Mouse (Mus musculus) midbrain, embryonic 16.5 days (tissue): ENCODE data around the gene Dscaml1. TPM values are rescaled to one million over a fixed set of nuclear protein-coding genes. Genes with fewer than 3 reads are reported as not detected.

ENCODE experiments used
- ATAC-seq: fragments of 200-750 bp; cut with Nextera tagmentation; 2 replicates; pipeline ENCODE4 v1.8.0; 2017; ENCODE audit warnings: moderate TSS enrichment
- H3K27ac ChIP-seq: fragments of 300-500 bp; sonication (generic); 2 replicates; pipeline ENCODE4 v1.5.1; 2014; ENCODE audit warnings: mild to moderate bottlenecking, low read length, mixed read lengths
- H3K27me3 ChIP-seq: fragments of 300-500 bp; sonication (generic); 2 replicates; pipeline ENCODE4 v1.6.1; 2014; ENCODE audit warnings: low read depth, low read length, mixed read lengths; ENCODE audit not compliant: control insufficient read depth, insufficient read depth
- H3K36me3 ChIP-seq: fragments of 300-500 bp; sonication (generic); 2 replicates; pipeline ENCODE4 v1.6.1; 2014; ENCODE audit warnings: mild to moderate bottlenecking, low read length, moderate library complexity, mixed read lengths; ENCODE audit not compliant: control insufficient read depth, insufficient read depth
- H3K4me1 ChIP-seq: fragments of 300-500 bp; sonication (generic); 2 replicates; pipeline ENCODE4 v1.6.1; 2014; ENCODE audit warnings: mild to moderate bottlenecking, low read length, mixed read lengths; ENCODE audit not compliant: control insufficient read depth, insufficient read depth
- H3K4me2 ChIP-seq: fragments of 300-500 bp; sonication (generic); 2 replicates; pipeline ENCODE4 v1.6.1; 2014; ENCODE audit warnings: mild to moderate bottlenecking, low read length, mixed read lengths
- H3K4me3 ChIP-seq: fragments of 300-500 bp; sonication (generic); 2 replicates; pipeline ENCODE4 v1.5.1; 2014; ENCODE audit warnings: low read depth, mild to moderate bottlenecking, low read length, moderate library complexity, mixed read lengths
- H3K9ac ChIP-seq: fragments of 300-500 bp; sonication (generic); 2 replicates; pipeline ENCODE4 v1.6.1; 2014; ENCODE audit warnings: low read depth, low read length, mixed read lengths
- H3K9me3 ChIP-seq: fragments of 300-500 bp; sonication (generic); replicated peaks from 2 replicates; pipeline ENCODE4 v1.6.1; 2014; ENCODE audit warnings: mild to moderate bottlenecking, low read length, mixed read lengths; ENCODE audit not compliant: control insufficient read depth, poor library complexity, severe bottlenecking
- WGBS: fragments of 180-500 bp; shearing (Covaris S2); extraction: QIAGEN DNeasy Blood & Tissue Kit; methylation state at CpG from one replicate; pipeline ENCODE4 v1.1.7; 2014; 5-methylcytosine and 5-hydroxymethylcytosine counted together
- polyA plus RNA-seq: library from polyadenylated mRNA; unstranded; fragments of >200 nt; fragmentation: Nextera tagmentation; extraction: Ambion mirVana; gene quantifications from 2 replicates; pipeline ENCODE4 v1.2.1, GENCODE M21; 2015

Gene Dscaml1
- polyA plus RNA-seq, 1 experiment from 2014 or later: 20.6 TPM

GRCm38 (mm10) chr9:45793697-45794096 lies 367.3 kb downstream of the Dscaml1 start:
- Histone ChIP-seq H3K27me3 (no peaks in the 10 kb centered on the region), H3K4me2 (no peak overlapping the region), H3K9me3 (no peaks in the 10 kb centered on the region), H3K9ac (no peak overlapping the region), H3K4me3 (no peak overlapping the region), H3K27ac (no peak overlapping the region), H3K4me1 (peaks cover 6% of the 10 kb centered on the region; the same call in 1 of the 2 replicates), H3K36me3 (0 out of 2 replicates have a peak, but pooled peaks cover 4% of the 10 kb centered on the region)
- 79% methylated on average over 6 of the region's 6 CpGs for WGBS
- no peak for ATAC-seq

- H3K9me3 ChIP-seq: no peaks in the 10 kb centered on the region
- WGBS: 90% methylated on average over 5 of the region's 5 CpGs
- no peaks in the 10 kb centered on the region for H3K27me3 ChIP-seq
- H3K27ac ChIP-seq: no peak overlapping the region
- H3K36me3 ChIP-seq: 0 out of 2 replicates have a peak, but pooled peaks cover 3% of the 10 kb centered on the region
- no peak overlapping the region for H3K4me2 ChIP-seq
- no peak overlapping the region for H3K9ac ChIP-seq
- no peak for ATAC-seq
- peaks cover 7% of the 10 kb centered on the region; the same call in 1 of the 2 replicates for H3K4me1 ChIP-seq
- H3K4me3 ChIP-seq: no peak overlapping the region
Measured at GRCm38 (mm10) chr9:45795722-45796121, 369.3 kb downstream of the Dscaml1 start.

GRCm38 (mm10) chr9:45797271-45797670 lies 370.8 kb downstream of the Dscaml1 start:
- Histone ChIP-seq H3K9ac (no peak overlapping the region), H3K4me3 (no peak overlapping the region), H3K9me3 (no peaks in the 10 kb centered on the region), H3K27me3 (no peaks in the 10 kb centered on the region), H3K4me2 (no peak overlapping the region), H3K4me1 (peaks cover 7% of the 10 kb centered on the region; the same call in 1 of the 2 replicates), H3K36me3 (0 out of 2 replicates have a peak, but pooled peaks cover 4% of the 10 kb centered on the region), H3K27ac (no peak overlapping the region)
- ATAC-seq: no peak
- 70% methylated on average over 3 of the region's 3 CpGs for WGBS

GRCm38 (mm10) chr9:45798467-45799164 lies 372.2 kb downstream of the Dscaml1 start:
- Histone ChIP-seq H3K4me2 (no peak overlapping the region), H3K4me1 (peaks cover 7% of the 10 kb centered on the region; the same call in 1 of the 2 replicates), H3K27me3 (no peaks in the 10 kb centered on the region), H3K4me3 (no peak overlapping the region), H3K36me3 (0 out of 2 replicates have a peak, but pooled peaks cover 2% of the 10 kb centered on the region), H3K27ac (peak overlapping the region; percentile 56), H3K9me3 (no peaks in the 10 kb centered on the region), H3K9ac (no peak overlapping the region; the same call in 1 of the 2 replicates)
- peak; percentile 82 for ATAC-seq
- 10% methylated on average over 13 of the region's 13 CpGs for WGBS

GRCm38 (mm10) chr9:45799402-45799801 lies 373.0 kb downstream of the Dscaml1 start:
- no peak overlapping the region for H3K9ac ChIP-seq
- no peaks in the 10 kb centered on the region for H3K27me3 ChIP-seq
- H3K4me2 ChIP-seq: no peak overlapping the region
- H3K36me3 ChIP-seq: peaks cover 3% of the 10 kb centered on the region; the same call in 1 of the 2 replicates
- no peak overlapping the region for H3K4me3 ChIP-seq
- H3K27ac ChIP-seq: no peak overlapping the region
- ATAC-seq: no peak
- 84% methylated on average over 8 of the region's 8 CpGs for WGBS
- peaks cover 7% of the 10 kb centered on the region; the same call in 1 of the 2 replicates for H3K4me1 ChIP-seq
- no peaks in the 10 kb centered on the region for H3K9me3 ChIP-seq

Other genes with a start within 250 kb of the Dscaml1 start
- gene BC049352, start 244.6 kb upstream of the Dscaml1 start, polyA plus RNA-seq: 0.12 and 0.18 TPM in 2 replicates
- not detected in 2 replicates for gene Tmprss4, start 222.5 kb upstream of the Dscaml1 start, polyA plus RNA-seq
- gene Il10ra, start 157.5 kb upstream of the Dscaml1 start, polyA plus RNA-seq: 0.48 and 0.64 TPM in 2 replicates
- gene Tmprss13, start 107.5 kb upstream of the Dscaml1 start, polyA plus RNA-seq: not detected in 2 replicates
- 722 and 817 TPM in 2 replicates for gene Fxyd6, start 56.4 kb upstream of the Dscaml1 start, polyA plus RNA-seq
- 10.8 and 14.3 TPM in 2 replicates for gene Fxyd2, start 27.0 kb upstream of the Dscaml1 start, polyA plus RNA-seq